Mouse (Mus musculus) MEL (cell line): ENCODE results near the gene Hmox1. TPM values are rescaled to one million over a fixed set of nuclear protein-coding genes. Genes with fewer than 3 reads are reported as not detected.
A peak's percentile ranks its signal among the peaks of the same experiment; 100 is the strongest.

ENCODE experiments used
- DNase-seq: peaks from one replicate; pipeline ENCODE4 v3.0.0; 2011; ENCODE audit warnings: low read depth, low spot score
- H3K27ac ChIP-seq: 2 replicates; pipeline ENCODE4 v1.5.1; 2012; ENCODE audit warnings: low read depth, mild to moderate bottlenecking, control low read depth, low read length, moderate library complexity; ENCODE audit not compliant: control insufficient read depth
- H3K27me3 ChIP-seq, 2 experiments: fragments of 150-350 bp in 1 of 2; sonication (generic) in 1 of 2; 2 replicates each; pipeline ENCODE4 v1.6.1; 2012; ENCODE audit warnings: low read length in 2 of 2, mild to moderate bottlenecking in 2 of 2, improper control_type of control experiment in 1 of 2, moderate library complexity in 1 of 2; ENCODE audit not compliant: insufficient read depth in 2 of 2, control insufficient read depth in 1 of 2
- H3K36me3 ChIP-seq, 2 experiments: 2 replicates each; pipeline ENCODE4 v1.6.1; 2012 to 2014; ENCODE audit warnings: low read length in 2 of 2, improper control_type of control experiment in 1 of 2, inconsistent platforms in 1 of 2, mild to moderate bottlenecking in 1 of 2; ENCODE audit not compliant: insufficient read depth in 2 of 2, control insufficient read depth in 1 of 2
- H3K4me1 ChIP-seq, 2 experiments: fragments of 150-350 bp in 1 of 2; sonication (generic) in 1 of 2; 2 replicates each; pipeline ENCODE4 v1.6.1; 2012; ENCODE audit warnings: low read length in 2 of 2, improper control_type of control experiment in 1 of 2, mild to moderate bottlenecking in 1 of 2; ENCODE audit not compliant: insufficient read depth in 2 of 2, control insufficient read depth in 1 of 2
- H3K4me3 ChIP-seq, 2 experiments: fragments of 150-350 bp in 1 of 2; sonication (generic) in 1 of 2; 2 replicates each; pipeline ENCODE4 v1.5.1; 2012; ENCODE audit warnings: low read depth in 2 of 2, low read length in 2 of 2, mild to moderate bottlenecking in 2 of 2, moderate library complexity in 2 of 2, control low read depth in 1 of 2, improper control_type of control experiment in 1 of 2; ENCODE audit not compliant: control insufficient read depth in 1 of 2, insufficient read depth in 1 of 2
- H3K79me2 ChIP-seq: 2 replicates; pipeline ENCODE4 v1.6.1; 2012; ENCODE audit warnings: mild to moderate bottlenecking, low read length, moderate library complexity; ENCODE audit not compliant: control insufficient read depth, poor library complexity, insufficient read depth
- H3K9ac ChIP-seq: 2 replicates; pipeline ENCODE4 v1.6.1; 2012; ENCODE audit warnings: low read depth, mild to moderate bottlenecking, control low read depth, low read length, moderate library complexity; ENCODE audit not compliant: control insufficient read depth, poor library complexity, severe bottlenecking
- H3K9me3 ChIP-seq: fragments of 150-350 bp; sonication (generic); replicated peaks from 2 replicates; pipeline ENCODE4 v1.6.1; 2012; ENCODE audit warnings: mild to moderate bottlenecking, low read length, improper control_type of control experiment, moderate library complexity; ENCODE audit not compliant: insufficient read depth
- BHLHE40 ChIP-seq: IDR thresholded peaks from 2 replicates; pipeline ENCODE4 v1.6.1; 2012; ENCODE audit warnings: low read depth, mild to moderate bottlenecking, inconsistent platforms, low read length, improper control_type of control experiment, borderline replicate concordance
- CHD1 ChIP-seq: IDR thresholded peaks from 2 replicates; pipeline ENCODE4 v1.6.1; 2012; ENCODE audit warnings: low read depth, mild to moderate bottlenecking, inconsistent platforms, low read length, improper control_type of control experiment
- CHD2 ChIP-seq: IDR thresholded peaks from 2 replicates; pipeline ENCODE4 v1.6.1; 2011; ENCODE audit warnings: low read length, improper control_type of control experiment
- CTCF ChIP-seq, 3 experiments: IDR thresholded peaks in 2 of 3; conservative IDR thresholded peaks in 1 of 3; 2 replicates each; pipeline ENCODE4 v1.5.1; 2011 to 2012; ENCODE audit warnings: low read length in 3 of 3, low read depth in 2 of 3, mild to moderate bottlenecking in 2 of 3, improper control_type of control experiment in 1 of 3, inconsistent platforms in 1 of 3, mixed read lengths in 1 of 3, moderate library complexity in 1 of 3; ENCODE audit not compliant: control insufficient read depth in 1 of 3, insufficient read depth in 1 of 3, poor library complexity in 1 of 3, severe bottlenecking in 1 of 3
- GATA1 ChIP-seq: IDR thresholded peaks from 2 replicates; pipeline ENCODE4 v1.6.1; 2011; ENCODE audit warnings: low read depth, low read length, improper control_type of control experiment
- MEF2A ChIP-seq: IDR thresholded peaks from 2 replicates; pipeline ENCODE4 v1.6.1; 2014; ENCODE audit warnings: low read depth, mild to moderate bottlenecking, inconsistent platforms, low read length, improper control_type of control experiment; ENCODE audit not compliant: poor library complexity, insufficient replicate concordance, severe bottlenecking; ENCODE audit errors: extremely low read depth
- MXI1 ChIP-seq: IDR thresholded peaks from 2 replicates; pipeline ENCODE4 v1.6.1; 2011; ENCODE audit warnings: mild to moderate bottlenecking, low read depth, low read length, improper control_type of control experiment
- MYB ChIP-seq: IDR thresholded peaks from 2 replicates; pipeline ENCODE4 v1.6.1; 2011; ENCODE audit warnings: mild to moderate bottlenecking, low read depth, low read length, improper control_type of control experiment
- MYC ChIP-seq: IDR thresholded peaks from 2 replicates; pipeline ENCODE4 v1.6.1; 2011; ENCODE audit warnings: low read depth, mild to moderate bottlenecking, low read length, improper control_type of control experiment, moderate library complexity
- NELFE ChIP-seq: IDR thresholded peaks from 2 replicates; pipeline ENCODE4 v1.6.1; 2011; ENCODE audit warnings: low read depth, low read length, improper control_type of control experiment
- NRF1 ChIP-seq: IDR thresholded peaks from 2 replicates; pipeline ENCODE4 v1.6.1; 2014; ENCODE audit warnings: low read depth, mild to moderate bottlenecking, inconsistent platforms, low read length, improper control_type of control experiment, moderate library complexity; ENCODE audit not compliant: poor library complexity, insufficient read depth, severe bottlenecking
- POLR2A ChIP-seq, 2 experiments: IDR thresholded peaks; 2 replicates each; pipeline ENCODE4 v1.6.1; 2011 to 2012; ENCODE audit warnings: low read length in 2 of 2, mild to moderate bottlenecking in 2 of 2, control low read depth in 1 of 2, improper control_type of control experiment in 1 of 2, low read depth in 1 of 2, moderate library complexity in 1 of 2; ENCODE audit not compliant: control insufficient read depth in 1 of 2, insufficient read depth in 1 of 2, poor library complexity in 1 of 2
- POLR2AphosphoS2 ChIP-seq: IDR thresholded peaks from 2 replicates; pipeline ENCODE4 v1.6.1; 2011; ENCODE audit warnings: low read length, improper control_type of control experiment
- RAD21 ChIP-seq: IDR thresholded peaks from 2 replicates; pipeline ENCODE4 v1.6.1; 2011; ENCODE audit warnings: mild to moderate bottlenecking, low read depth, low read length, improper control_type of control experiment
- RCOR1 ChIP-seq: IDR thresholded peaks from 2 replicates; pipeline ENCODE4 v1.6.1; 2012; ENCODE audit warnings: low read depth, mild to moderate bottlenecking, inconsistent platforms, low read length, improper control_type of control experiment
- SIN3A ChIP-seq: IDR thresholded peaks from 2 replicates; pipeline ENCODE4 v1.6.1; 2012; ENCODE audit warnings: low read length, improper control_type of control experiment, inconsistent platforms
- SMC3 ChIP-seq: IDR thresholded peaks from 2 replicates; pipeline ENCODE4 v1.6.1; 2011; ENCODE audit warnings: low read depth, low read length, improper control_type of control experiment
- TAL1 ChIP-seq: IDR thresholded peaks from 2 replicates; pipeline ENCODE4 v1.6.1; 2012; ENCODE audit warnings: mild to moderate bottlenecking, inconsistent platforms, low read length, moderate library complexity, mixed read lengths
- TCF12 ChIP-seq: IDR thresholded peaks from 2 replicates; pipeline ENCODE4 v1.6.1; 2014; ENCODE audit warnings: low read depth, mild to moderate bottlenecking, inconsistent platforms, low read length, improper control_type of control experiment, moderate library complexity
- UBTF ChIP-seq: IDR thresholded peaks from 2 replicates; pipeline ENCODE4 v1.6.1; 2012; ENCODE audit warnings: low read depth, mild to moderate bottlenecking, inconsistent platforms, low read length, improper control_type of control experiment, moderate library complexity, borderline replicate concordance; ENCODE audit not compliant: insufficient read depth
- USF1 ChIP-seq: IDR thresholded peaks from 2 replicates; pipeline ENCODE4 v1.6.1; 2014; ENCODE audit warnings: low read depth, mild to moderate bottlenecking, inconsistent platforms, low read length, improper control_type of control experiment, moderate library complexity
- ZC3H11A ChIP-seq: IDR thresholded peaks from 2 replicates; pipeline ENCODE4 v1.6.1; 2012; ENCODE audit warnings: low read depth, mild to moderate bottlenecking, inconsistent platforms, low read length, improper control_type of control experiment
- ZNF384 ChIP-seq: IDR thresholded peaks from 2 replicates; pipeline ENCODE4 v1.6.1; 2012; ENCODE audit warnings: low read depth, mild to moderate bottlenecking, inconsistent platforms, low read length, improper control_type of control experiment
- polyA plus RNA-seq, 2 experiments: library from polyadenylated mRNA; stranded (reverse) in 1 of 2; unstranded in 1 of 2; fragments of >175 nt in 1 of 2; fragments of >200 nt in 1 of 2; gene quantifications; 2 replicates each; pipeline versions ENCODE4 v1.2.1 to v1.2.4; 2012; ENCODE audit warnings: low replicate concordance in 2 of 2, low read depth in 1 of 2; ENCODE audit not compliant: insufficient read length in 2 of 2, insufficient read depth in 1 of 2, missing spikeins in 1 of 2
- total RNA-seq: library from RNA; depleted of rRNA; stranded (reverse); fragments of 300-350 nt; gene quantifications from 2 replicates; pipeline ENCODE4 v1.2.3, GENCODE M21; 2012

Hmox1 gene
- total and polyA plus RNA-seq, 3 experiments: 11.1 to 72.4 TPM; not detected in 1

DNA sequence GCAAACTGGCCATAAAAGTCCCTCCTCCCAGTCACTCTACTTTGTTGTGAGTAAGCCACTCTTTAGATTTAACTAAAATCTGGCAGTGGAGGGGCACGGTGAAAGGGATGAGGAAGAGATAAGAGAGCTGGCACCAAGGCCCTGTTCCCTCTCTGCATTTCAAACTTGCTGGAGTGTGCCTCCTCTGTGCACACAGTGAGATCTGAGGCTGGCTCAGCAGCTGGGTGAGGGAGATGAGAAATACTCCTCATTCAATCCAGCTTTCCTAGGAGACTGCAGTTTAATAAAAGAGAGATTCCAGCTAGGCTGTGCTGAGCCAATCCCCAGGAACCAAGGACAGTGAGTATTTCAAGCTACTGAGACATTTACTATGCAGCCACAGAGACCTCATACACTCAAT is 42.3 kb downstream of the Hmox1 start:
- Histone ChIP-seq H3K27ac (no peak overlapping the region), H3K27me3 (no peaks in the 10 kb centered on the region), H3K4me3 (no peak overlapping the region), H3K4me1 (peaks cover 19 to 20% of the 10 kb centered on the region in 2 experiments), H3K9me3 (no peaks in the 10 kb centered on the region), H3K79me2 (no peaks in the 10 kb centered on the region), H3K36me3 (peaks cover 0 to 12% of the 10 kb centered on the region in 2 experiments; a peak in 2 of 4 replicates), H3K9ac (no peak overlapping the region)
- no peak for DNase-seq
- TF ChIP-seq MEF2A: no peak
- TF ChIP-seq TCF12: 0 out of 2 replicates have a peak, but pooled peaks have one; percentile 11
- no peak for TF ChIP-seq MYC
- no peak; the same call in 1 of the 2 replicates for TF ChIP-seq SMC3
- 0 out of 2 replicates have a peak, but pooled peaks have one; percentile 11 for TF ChIP-seq MXI1
- no peak for TF ChIP-seq NRF1
- TF ChIP-seq USF1: no peak
- no peak for TF ChIP-seq TAL1
- TF ChIP-seq BHLHE40: no peak
- no peak for TF ChIP-seq CHD1
- TF ChIP-seq ZNF384: no peak
- peak; percentile 68; the same call in 1 of the 2 replicates for TF ChIP-seq RCOR1
- TF ChIP-seq NELFE: no peak
- TF ChIP-seq POLR2A (IDR thresholded peaks at IDR 0.05; ENCODE audit: control insufficient read depth in 1 of 2, insufficient read depth in 1 of 2, low read depth in 1 of 2, low read length in 2 of 2, poor library complexity in 1 of 2): no peak
- no peak for TF ChIP-seq CHD2
- no peak for TF ChIP-seq POLR2AphosphoS2

- Histone ChIP-seq H3K27me3 (no peaks in the 10 kb centered on the region), H3K79me2 (no peaks in the 10 kb centered on the region), H3K9me3 (no peaks in the 10 kb centered on the region), H3K9ac (no peak overlapping the region)
- no peak for TF ChIP-seq MXI1
- TF ChIP-seq SIN3A: no peak
- TF ChIP-seq CTCF (IDR thresholded peaks at IDR 0.05 in 2 of 3, conservative IDR thresholded peaks at IDR 0.05 in 1 of 3; ENCODE audit: control insufficient read depth in 1 of 3, insufficient read depth in 1 of 3, low read depth in 2 of 3, low read length in 3 of 3, poor library complexity in 1 of 3, severe bottlenecking in 1 of 3): no peak
- TF ChIP-seq UBTF: no peak
- 0 out of 2 replicates have a peak, but pooled peaks have one; percentile 15 for TF ChIP-seq GATA1
- TF ChIP-seq RAD21: no peak
- TF ChIP-seq MYB: no peak
- no peak for TF ChIP-seq ZC3H11A
- peak; percentile 38; the same call in 1 of the 2 replicates for TF ChIP-seq TCF12
- TF ChIP-seq NELFE: no peak
- 0 out of 2 replicates have a peak, but pooled peaks have one; percentile 33 for TF ChIP-seq TAL1
- TF ChIP-seq, all 39 proteins: peak for 3
- Histone ChIP-seq H3K27ac (no peak overlapping the region), H3K36me3 (peaks cover 0 to 12% of the 10 kb centered on the region in 2 experiments; a peak in 2 of 4 replicates), H3K4me3 (no peak overlapping the region), H3K4me1 (peaks cover 19 to 20% of the 10 kb centered on the region in 2 experiments)
- DNase-seq: no peak
These were observed 42.8 kb downstream of the Hmox1 start for GRCm38 (mm10) chr8:75136256-75136655.
